Mouse (Mus musculus): Measurements from ENCODE around the gene Il11.

- TF ChIP-seq CTCF (IDR thresholded peaks at IDR 0.05; ENCODE audit: control insufficient read depth, insufficient read depth, insufficient read length) (no peak), MAX (IDR thresholded peaks at IDR 0.05) (no peak), CEBPB (IDR thresholded peaks at IDR 0.05; ENCODE audit: low read depth) (no peak), USF1 (IDR thresholded peaks at IDR 0.05; ENCODE audit: low read depth) (no peak), MYOD1 (IDR thresholded peaks at IDR 0.05; ENCODE audit: control insufficient read depth, insufficient read length, low read depth) (no peak)
Measured at GRCm38 (mm10) chr7:4813105-4813791, 30.6 kb upstream of the Il11 start.

Measured in C2C12 (cell line).